Mouse (Mus musculus) MEL (cell line): ENCODE measurements around the gene Pofut1. TPM values are rescaled to one million over a fixed set of nuclear protein-coding genes. Genes with fewer than 3 reads are reported as not detected.
A peak's percentile ranks its signal among the peaks of the same experiment; 100 is the strongest.

ENCODE experiments used
- DNase-seq: peaks from one replicate; pipeline ENCODE4 v3.0.0; 2011; ENCODE audit warnings: low read depth, low spot score
- H3K27ac ChIP-seq: 2 replicates; pipeline ENCODE4 v1.5.1; 2012; ENCODE audit warnings: low read depth, mild to moderate bottlenecking, control low read depth, low read length, moderate library complexity; ENCODE audit not compliant: control insufficient read depth
- H3K27me3 ChIP-seq, 2 experiments: fragments of 150-350 bp in 1 of 2; sonication (generic) in 1 of 2; 2 replicates each; pipeline ENCODE4 v1.6.1; 2012; ENCODE audit warnings: low read length in 2 of 2, mild to moderate bottlenecking in 2 of 2, improper control_type of control experiment in 1 of 2, moderate library complexity in 1 of 2; ENCODE audit not compliant: insufficient read depth in 2 of 2, control insufficient read depth in 1 of 2
- H3K36me3 ChIP-seq, 2 experiments: 2 replicates each; pipeline ENCODE4 v1.6.1; 2012 to 2014; ENCODE audit warnings: low read length in 2 of 2, improper control_type of control experiment in 1 of 2, inconsistent platforms in 1 of 2, mild to moderate bottlenecking in 1 of 2; ENCODE audit not compliant: insufficient read depth in 2 of 2, control insufficient read depth in 1 of 2
- H3K4me1 ChIP-seq, 2 experiments: fragments of 150-350 bp in 1 of 2; sonication (generic) in 1 of 2; 2 replicates each; pipeline ENCODE4 v1.6.1; 2012; ENCODE audit warnings: low read length in 2 of 2, improper control_type of control experiment in 1 of 2, mild to moderate bottlenecking in 1 of 2; ENCODE audit not compliant: insufficient read depth in 2 of 2, control insufficient read depth in 1 of 2
- H3K4me3 ChIP-seq, 2 experiments: fragments of 150-350 bp in 1 of 2; sonication (generic) in 1 of 2; 2 replicates each; pipeline ENCODE4 v1.5.1; 2012; ENCODE audit warnings: low read depth in 2 of 2, low read length in 2 of 2, mild to moderate bottlenecking in 2 of 2, moderate library complexity in 2 of 2, control low read depth in 1 of 2, improper control_type of control experiment in 1 of 2; ENCODE audit not compliant: control insufficient read depth in 1 of 2, insufficient read depth in 1 of 2
- H3K79me2 ChIP-seq: 2 replicates; pipeline ENCODE4 v1.6.1; 2012; ENCODE audit warnings: mild to moderate bottlenecking, low read length, moderate library complexity; ENCODE audit not compliant: control insufficient read depth, poor library complexity, insufficient read depth
- H3K9ac ChIP-seq: 2 replicates; pipeline ENCODE4 v1.6.1; 2012; ENCODE audit warnings: low read depth, mild to moderate bottlenecking, control low read depth, low read length, moderate library complexity; ENCODE audit not compliant: control insufficient read depth, poor library complexity, severe bottlenecking
- H3K9me3 ChIP-seq: fragments of 150-350 bp; sonication (generic); replicated peaks from 2 replicates; pipeline ENCODE4 v1.6.1; 2012; ENCODE audit warnings: mild to moderate bottlenecking, low read length, improper control_type of control experiment, moderate library complexity; ENCODE audit not compliant: insufficient read depth
- BHLHE40 ChIP-seq: IDR thresholded peaks from 2 replicates; pipeline ENCODE4 v1.6.1; 2012; ENCODE audit warnings: low read depth, mild to moderate bottlenecking, inconsistent platforms, low read length, improper control_type of control experiment, borderline replicate concordance
- CHD1 ChIP-seq: IDR thresholded peaks from 2 replicates; pipeline ENCODE4 v1.6.1; 2012; ENCODE audit warnings: low read depth, mild to moderate bottlenecking, inconsistent platforms, low read length, improper control_type of control experiment
- CTCF ChIP-seq, 3 experiments: IDR thresholded peaks in 2 of 3; conservative IDR thresholded peaks in 1 of 3; 2 replicates each; pipeline ENCODE4 v1.5.1; 2011 to 2012; ENCODE audit warnings: low read length in 3 of 3, low read depth in 2 of 3, mild to moderate bottlenecking in 2 of 3, improper control_type of control experiment in 1 of 3, inconsistent platforms in 1 of 3, mixed read lengths in 1 of 3, moderate library complexity in 1 of 3; ENCODE audit not compliant: control insufficient read depth in 1 of 3, insufficient read depth in 1 of 3, poor library complexity in 1 of 3, severe bottlenecking in 1 of 3
- E2F4 ChIP-seq: IDR thresholded peaks from 2 replicates; pipeline ENCODE4 v1.6.1; 2011; ENCODE audit warnings: low read depth, low read length, improper control_type of control experiment, borderline replicate concordance
- ELF1 ChIP-seq: IDR thresholded peaks from 2 replicates; pipeline ENCODE4 v1.6.1; 2014; ENCODE audit warnings: low read depth, mild to moderate bottlenecking, inconsistent platforms, low read length, improper control_type of control experiment, moderate library complexity
- EP300 ChIP-seq, 2 experiments: IDR thresholded peaks; 2 replicates each; pipeline ENCODE4 v1.6.1; 2011; ENCODE audit warnings: improper control_type of control experiment in 2 of 2, low read length in 2 of 2, low read depth in 1 of 2, mild to moderate bottlenecking in 1 of 2
- ETS1 ChIP-seq: IDR thresholded peaks from 2 replicates; pipeline ENCODE4 v1.6.1; 2012; ENCODE audit warnings: low read depth, mild to moderate bottlenecking, inconsistent platforms, low read length, improper control_type of control experiment, moderate library complexity
- GABPA ChIP-seq: IDR thresholded peaks from 2 replicates; pipeline ENCODE4 v1.6.1; 2012; ENCODE audit warnings: low read depth, mild to moderate bottlenecking, inconsistent platforms, low read length, improper control_type of control experiment, moderate library complexity
- GATA1 ChIP-seq: IDR thresholded peaks from 2 replicates; pipeline ENCODE4 v1.6.1; 2011; ENCODE audit warnings: low read depth, low read length, improper control_type of control experiment
- JUND ChIP-seq: IDR thresholded peaks from 2 replicates; pipeline ENCODE4 v1.6.1; 2011; ENCODE audit warnings: low read depth, mild to moderate bottlenecking, improper control_type of control experiment, low read length
- MAFK ChIP-seq: IDR thresholded peaks from 2 replicates; pipeline ENCODE4 v1.6.1; 2011; ENCODE audit warnings: low read depth, mild to moderate bottlenecking, low read length, improper control_type of control experiment, borderline replicate concordance
- MAX ChIP-seq: IDR thresholded peaks from 2 replicates; pipeline ENCODE4 v1.6.1; 2011; ENCODE audit warnings: low read length, improper control_type of control experiment
- MXI1 ChIP-seq: IDR thresholded peaks from 2 replicates; pipeline ENCODE4 v1.6.1; 2011; ENCODE audit warnings: mild to moderate bottlenecking, low read depth, low read length, improper control_type of control experiment
- MYB ChIP-seq: IDR thresholded peaks from 2 replicates; pipeline ENCODE4 v1.6.1; 2011; ENCODE audit warnings: mild to moderate bottlenecking, low read depth, low read length, improper control_type of control experiment
- MYC ChIP-seq: IDR thresholded peaks from 2 replicates; pipeline ENCODE4 v1.6.1; 2011; ENCODE audit warnings: low read depth, mild to moderate bottlenecking, low read length, improper control_type of control experiment, moderate library complexity
- POLR2AphosphoS2 ChIP-seq: IDR thresholded peaks from 2 replicates; pipeline ENCODE4 v1.6.1; 2011; ENCODE audit warnings: low read length, improper control_type of control experiment
- POLR2AphosphoS5 ChIP-seq: IDR thresholded peaks from 2 replicates; pipeline ENCODE4 v1.6.1; 2012; ENCODE audit warnings: low read depth, borderline replicate concordance, mild to moderate bottlenecking, inconsistent platforms, low read length, moderate library complexity, mixed read lengths
- SIN3A ChIP-seq: IDR thresholded peaks from 2 replicates; pipeline ENCODE4 v1.6.1; 2012; ENCODE audit warnings: low read length, improper control_type of control experiment, inconsistent platforms
- SMC3 ChIP-seq: IDR thresholded peaks from 2 replicates; pipeline ENCODE4 v1.6.1; 2011; ENCODE audit warnings: low read depth, low read length, improper control_type of control experiment
- TAL1 ChIP-seq: IDR thresholded peaks from 2 replicates; pipeline ENCODE4 v1.6.1; 2012; ENCODE audit warnings: mild to moderate bottlenecking, inconsistent platforms, low read length, moderate library complexity, mixed read lengths
- TCF12 ChIP-seq: IDR thresholded peaks from 2 replicates; pipeline ENCODE4 v1.6.1; 2014; ENCODE audit warnings: low read depth, mild to moderate bottlenecking, inconsistent platforms, low read length, improper control_type of control experiment, moderate library complexity
- USF2 ChIP-seq, 2 experiments: IDR thresholded peaks; 2 replicates each; pipeline ENCODE4 v1.6.1; 2011 to 2012; ENCODE audit warnings: improper control_type of control experiment in 2 of 2, low read length in 2 of 2, borderline replicate concordance in 1 of 2, inconsistent platforms in 1 of 2, low read depth in 1 of 2, mild to moderate bottlenecking in 1 of 2; ENCODE audit not compliant: insufficient read depth in 1 of 2
- ZC3H11A ChIP-seq: IDR thresholded peaks from 2 replicates; pipeline ENCODE4 v1.6.1; 2012; ENCODE audit warnings: low read depth, mild to moderate bottlenecking, inconsistent platforms, low read length, improper control_type of control experiment
- ZMIZ1 ChIP-seq: IDR thresholded peaks from 2 replicates; pipeline ENCODE4 v1.6.1; 2012; ENCODE audit warnings: low read depth, mild to moderate bottlenecking, inconsistent platforms, low read length, improper control_type of control experiment, moderate library complexity
- polyA plus RNA-seq, 2 experiments: library from polyadenylated mRNA; stranded (reverse) in 1 of 2; unstranded in 1 of 2; fragments of >175 nt in 1 of 2; fragments of >200 nt in 1 of 2; gene quantifications; 2 replicates each; pipeline versions ENCODE4 v1.2.1 to v1.2.4; 2012; ENCODE audit warnings: low replicate concordance in 2 of 2, low read depth in 1 of 2; ENCODE audit not compliant: insufficient read length in 2 of 2, insufficient read depth in 1 of 2, missing spikeins in 1 of 2
- total RNA-seq: library from RNA; depleted of rRNA; stranded (reverse); fragments of 300-350 nt; gene quantifications from 2 replicates; pipeline ENCODE4 v1.2.3, GENCODE M21; 2012

Gene Pofut1
- total and polyA plus RNA-seq, 3 experiments: 20.2 to 28.7 TPM; not detected in 1

GRCm38 (mm10) chr2:153194255-153194654, 47.1 kb upstream of the Pofut1 start (continued):
- TF ChIP-seq CHD1: no peak
- TF ChIP-seq MAFK: no peak
- TF ChIP-seq POLR2AphosphoS5: no peak
- no peak for TF ChIP-seq JUND
- no peak for TF ChIP-seq E2F4
- no peak for TF ChIP-seq POLR2AphosphoS2

DNA sequence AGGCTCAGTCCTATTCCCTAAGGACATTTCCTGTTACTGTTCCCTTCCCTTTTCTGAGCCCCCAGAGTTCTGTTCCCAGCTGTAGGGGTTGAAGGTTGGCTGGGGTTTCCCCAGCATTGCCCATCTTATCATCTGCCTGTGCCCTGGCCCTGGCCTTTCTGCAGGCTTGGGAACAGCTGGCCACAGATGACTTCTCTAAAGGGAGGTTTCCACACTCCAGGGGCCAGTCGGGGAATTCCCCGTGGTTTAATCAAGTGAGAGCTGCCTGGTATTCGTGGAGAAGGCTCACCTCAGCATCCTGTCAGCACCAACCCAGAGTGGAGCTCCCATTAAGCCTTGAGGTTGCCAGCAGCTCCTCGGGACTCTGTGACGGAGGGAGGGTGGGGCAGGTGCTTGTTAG, 42.8 kb upstream of the Pofut1 start:
- H3K4me1 ChIP-seq: peaks cover 11 to 33% of the 10 kb centered on the region in 2 experiments
- H3K9me3 ChIP-seq: no peaks in the 10 kb centered on the region
- no peaks in the 10 kb centered on the region for H3K27me3 ChIP-seq
- H3K79me2 ChIP-seq: no peaks in the 10 kb centered on the region
- no peak overlapping the region for H3K4me3 ChIP-seq
- H3K36me3 ChIP-seq: peaks cover 0 to 29% of the 10 kb centered on the region in 2 experiments; a peak in 2 of 4 replicates
- TF ChIP-seq MYB (no peak), BHLHE40 (no peak), JUND (no peak), CTCF (IDR thresholded peaks at IDR 0.05 in 2 of 3, conservative IDR thresholded peaks at IDR 0.05 in 1 of 3; ENCODE audit: control insufficient read depth in 1 of 3, insufficient read depth in 1 of 3, low read depth in 2 of 3, low read length in 3 of 3, poor library complexity in 1 of 3, severe bottlenecking in 1 of 3) (no peak), GATA1 (no peak)
- DNase-seq: no peak
- H3K9ac ChIP-seq: 0 out of 2 replicates have a peak overlapping the region, but pooled peaks have one; percentile 25
- peak overlapping the region; percentile 56 for H3K27ac ChIP-seq

- Histone ChIP-seq H3K9ac (no peak overlapping the region), H3K27me3 (no peaks in the 10 kb centered on the region), H3K4me1 (peaks cover 5 to 30% of the 10 kb centered on the region in 2 experiments), H3K79me2 (no peaks in the 10 kb centered on the region), H3K4me3 (no peak overlapping the region)
- TF ChIP-seq MXI1 (peak; percentile 33; the same call in 1 of the 2 replicates), ELF1 (peak; percentile 33; the same call in 1 of the 2 replicates), CTCF (IDR thresholded peaks at IDR 0.05 in 2 of 3, conservative IDR thresholded peaks at IDR 0.05 in 1 of 3; ENCODE audit: control insufficient read depth in 1 of 3, insufficient read depth in 1 of 3, low read depth in 2 of 3, low read length in 3 of 3, poor library complexity in 1 of 3, severe bottlenecking in 1 of 3) (no peak), CHD1 (no peak), MYB (no peak), ZC3H11A (no peak), GATA1 (peak; percentile 63; the same call in 1 of the 2 replicates), MYC (peak; percentile 66; the same call in 1 of the 2 replicates), SIN3A (peak; percentile 69; the same call in 1 of the 2 replicates), USF2 (IDR thresholded peaks at IDR 0.05; ENCODE audit: borderline replicate concordance in 1 of 2, insufficient read depth in 1 of 2, low read depth in 1 of 2, low read length in 2 of 2) (no peak), TAL1 (0 out of 2 replicates have a peak, but pooled peaks have one; percentile 12), GABPA (no peak), EP300 (IDR thresholded peaks at IDR 0.05; ENCODE audit: low read depth in 1 of 2, low read length in 2 of 2) (peak; percentile 64 to 81), ETS1 (peak; percentile 96), MAX (peak; percentile 31; the same call in 1 of the 2 replicates), TCF12 (0 out of 2 replicates have a peak, but pooled peaks have one; percentile 18), ZMIZ1 (no peak), SMC3 (no peak)
- TF ChIP-seq, all 39 proteins: peak for 10
- peak overlapping the region; percentile 70; the same call in 1 of the 2 replicates for H3K27ac ChIP-seq
- DNase-seq: peak; percentile 79
- no peaks in the 10 kb centered on the region for H3K9me3 ChIP-seq
- H3K36me3 ChIP-seq: peaks cover 0 to 23% of the 10 kb centered on the region in 2 experiments; a peak in 3 of 4 replicates
These were observed 42.2 kb upstream of the Pofut1 start for GRCm38 (mm10) chr2:153199114-153199513.
